Mouse (Mus musculus) stomach, postnatal 0 days (tissue): ENCODE data around the gene Pdf.

Experiments
- CTCF ChIP-seq: IDR thresholded peaks from 2 replicates; pipeline ENCODE4 v1.5.1; 2016; ENCODE audit warnings: antibody characterized with exemption, low read depth, mild to moderate bottlenecking, moderate library complexity
- EP300 ChIP-seq: optimal IDR thresholded peaks from 2 replicates; pipeline ENCODE3; 2016; ENCODE audit warnings: antibody characterized with exemption

DNA sequence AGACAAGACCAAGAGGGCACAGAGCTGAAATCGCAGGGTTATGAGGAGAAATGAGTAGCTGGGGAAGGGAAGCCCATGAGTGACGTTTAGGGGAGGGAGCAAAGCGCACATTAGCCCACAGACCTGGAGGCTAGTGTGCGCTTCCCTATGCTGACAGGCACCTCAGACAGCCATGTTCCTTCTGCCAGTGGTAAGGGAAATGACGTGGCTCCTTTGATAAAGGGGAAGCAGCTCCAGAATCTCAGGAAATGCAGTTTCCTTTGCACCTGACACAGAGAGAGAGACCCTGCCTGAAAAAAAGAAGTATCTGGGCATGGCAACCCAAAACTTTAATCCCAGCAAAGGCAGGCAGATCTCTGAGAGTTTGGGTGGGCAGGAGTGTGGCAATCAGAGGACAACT lies 18.4 kb downstream of the Pdf start:
- TF ChIP-seq CTCF (no peak), EP300 (no peak)
